Mouse (Mus musculus) liver, adult (tissue): ENCODE measurements at regions not wholly inside any gene's neighbourhood (a gene's known extent, or its start where the extent isn't known, plus 50 kb on each side); places are given as distances from the start of the nearest gene placed in this dataset.

Experiments used
- GATA4 ChIP-seq: IDR thresholded peaks from 2 replicates; pipeline ENCODE4 v1.6.1; 2014; ENCODE audit warnings: mild to moderate bottlenecking, low read length; ENCODE audit not compliant: insufficient replicate concordance

GRCm38 (mm10) chr13:44413305-44413704 is 316.0 kb upstream of the Jarid2 start:
- TF ChIP-seq GATA4 = no peak

GRCm38 (mm10) chr13:44415971-44416370 is 313.3 kb upstream of the Jarid2 start:
- no peak for TF ChIP-seq GATA4

- TF ChIP-seq GATA4 = no peak
These were observed 312.3 kb upstream of the Jarid2 start for GRCm38 (mm10) chr13:44416986-44417385.

- TF ChIP-seq GATA4 = no peak
These were observed 310.2 kb upstream of the Jarid2 start for GRCm38 (mm10) chr13:44419056-44419455.

- peak; percentile 11; the same call in 1 of the 2 replicates for TF ChIP-seq GATA4
These were observed 309.6 kb upstream of the Jarid2 start for GRCm38 (mm10) chr13:44419472-44420226.

- TF ChIP-seq GATA4 = no peak
These were observed 309.1 kb upstream of the Jarid2 start for GRCm38 (mm10) chr13:44420227-44420592.

GRCm38 (mm10) chr13:44420941-44421340 is 308.3 kb upstream of the Jarid2 start:
- TF ChIP-seq GATA4 = no peak

- TF ChIP-seq GATA4 = no peak
These were observed 307.8 kb upstream of the Jarid2 start for GRCm38 (mm10) chr13:44421426-44421825.

GRCm38 (mm10) chr13:44421922-44422321 is 307.4 kb upstream of the Jarid2 start:
- no peak for TF ChIP-seq GATA4

- TF ChIP-seq GATA4 = peak; percentile 61; the same call in 1 of the 2 replicates
These were observed 298.8 kb upstream of the Jarid2 start for GRCm38 (mm10) chr13:44430492-44430891.

- TF ChIP-seq GATA4 = no peak
These were observed 291.6 kb upstream of the Jarid2 start for GRCm38 (mm10) chr13:44437709-44438108.

GRCm38 (mm10) chr13:44441061-44441460 is 288.2 kb upstream of the Jarid2 start:
- no peak for TF ChIP-seq GATA4

GRCm38 (mm10) chr13:44449216-44449830 is 280.0 kb upstream of the Jarid2 start:
- TF ChIP-seq GATA4 = no peak

GRCm38 (mm10) chr13:44451224-44451623 is 278.1 kb upstream of the Jarid2 start:
- no peak for TF ChIP-seq GATA4

GRCm38 (mm10) chr13:44453131-44453530 is 276.1 kb upstream of the Jarid2 start:
- no peak for TF ChIP-seq GATA4

- TF ChIP-seq GATA4 = no peak
These were observed 275.1 kb upstream of the Jarid2 start for GRCm38 (mm10) chr13:44454136-44454535.

- no peak for TF ChIP-seq GATA4
These were observed 274.1 kb upstream of the Jarid2 start for GRCm38 (mm10) chr13:44455193-44455592.
